Mouse (Mus musculus): Measurements from ENCODE around the gene Cdc26. TPM values are rescaled to one million over a fixed set of nuclear protein-coding genes. Genes with fewer than 3 reads are reported as not detected.

The Cdc26 gene
- polyA plus RNA-seq, 1 experiment from 2014 or later, result 90.4 TPM

DNA sequence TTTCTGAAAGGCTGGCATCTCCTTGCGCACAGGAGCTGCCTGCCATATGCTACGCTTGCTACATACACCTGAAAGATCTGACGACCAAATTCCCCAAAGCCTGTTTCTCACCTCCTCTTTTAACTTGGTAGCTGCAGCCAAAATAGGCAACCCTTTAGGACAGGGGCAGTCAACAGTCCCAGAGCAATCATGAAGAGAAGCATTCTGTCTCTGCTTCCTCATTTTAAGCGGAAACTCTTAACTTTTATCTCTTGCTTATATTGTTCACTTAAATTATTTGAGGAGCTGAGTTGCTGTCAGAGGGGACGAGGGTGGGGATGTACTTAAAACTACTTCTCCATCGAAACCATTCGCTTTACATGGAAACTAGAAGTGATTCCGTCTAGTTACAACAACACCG lies 21.2 kb upstream of the Cdc26 start:
- H3K36me3 ChIP-seq, result peaks cover 15% of the 10 kb centered on the region
- no peak for ATAC-seq (ENCODE audit: insufficient number of reproducible peaks, low FRiP score)
- peaks cover 3% of the 10 kb centered on the region; the same call in 1 of the 2 replicates for H3K27me3 ChIP-seq (replicated peaks)
- no peak overlapping the region for H3K9ac ChIP-seq
- H3K4me3 ChIP-seq, result no peak overlapping the region
- 81% methylated on average over 9 of the region's 9 CpGs for WGBS
- H3K9me3 ChIP-seq (replicated peaks), result no peaks in the 10 kb centered on the region
- H3K4me1 ChIP-seq (replicated peaks), result peaks cover 6% of the 10 kb centered on the region; the same call in 1 of the 2 replicates
- H3K27ac ChIP-seq (ENCODE audit: poor library complexity, severe bottlenecking), result no peak overlapping the region
- no peak overlapping the region for H3K4me2 ChIP-seq

DNA sequence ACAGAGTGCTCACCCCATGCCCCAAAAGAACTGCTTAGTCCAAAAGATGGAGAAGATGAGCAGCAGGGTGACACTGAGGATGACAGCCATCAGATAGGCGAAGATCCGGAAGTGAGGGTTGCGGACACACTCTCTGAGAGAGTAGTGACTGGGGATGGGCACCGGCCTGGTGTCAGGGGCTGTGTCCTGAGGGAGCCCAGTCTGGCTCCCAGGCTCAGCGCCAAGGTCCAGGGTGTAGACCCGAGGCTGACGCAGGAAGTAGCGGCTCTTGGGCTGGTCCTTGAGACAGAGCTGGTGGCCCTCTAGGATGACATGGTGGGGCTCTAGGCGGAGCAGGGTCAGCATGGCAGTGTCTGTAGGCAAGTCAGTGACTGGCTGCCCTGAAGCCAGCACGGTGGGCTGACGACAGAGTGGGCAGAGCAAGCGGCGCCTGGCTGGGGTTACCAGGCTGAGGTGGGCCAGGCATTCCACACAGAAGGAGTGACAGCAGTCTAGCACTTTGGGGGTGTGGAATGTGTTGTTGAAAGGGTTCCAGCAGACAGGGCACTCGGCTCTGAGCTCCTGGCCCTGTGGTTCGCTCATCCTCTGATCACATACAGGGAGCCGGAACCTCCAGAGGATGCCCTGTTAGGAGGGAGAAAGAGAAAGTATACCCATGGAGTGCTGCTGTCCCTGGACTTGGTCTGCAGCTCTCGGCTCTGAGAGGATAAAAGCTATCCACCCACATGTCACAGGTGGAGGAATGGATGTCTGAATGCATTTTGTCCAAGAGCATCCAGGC lies 19.7 kb upstream of the Cdc26 start:
- 61% methylated on average over 17 of the region's 17 CpGs for WGBS
- peak overlapping the region; percentile 21 for H3K4me2 ChIP-seq

DNA sequence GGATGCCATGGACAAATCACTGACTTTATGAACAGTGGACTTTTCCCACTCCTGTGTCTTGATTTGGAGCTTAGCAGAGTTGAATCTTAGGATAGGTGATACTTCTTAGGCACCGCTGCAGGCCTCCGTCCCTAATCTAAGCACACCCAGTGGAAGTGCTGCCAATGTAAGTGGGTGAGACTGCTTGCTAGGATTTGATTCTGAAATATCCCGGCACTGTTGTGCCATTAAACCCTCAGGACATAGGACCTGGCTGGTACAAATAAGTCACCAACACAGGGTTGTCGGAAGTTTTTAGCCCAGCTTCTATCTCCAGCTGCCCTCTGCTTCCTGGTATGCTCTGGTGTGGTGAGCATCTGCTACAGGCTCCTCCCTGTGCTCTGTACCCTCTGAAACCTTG lies 17.4 kb upstream of the Cdc26 start:
- Histone ChIP-seq H3K4me2 (no peak overlapping the region), H3K4me3 (no peak overlapping the region), H3K27me3 (replicated peaks) (peaks cover 3% of the 10 kb centered on the region; the same call in 1 of the 2 replicates), H3K4me1 (replicated peaks) (peaks cover 6% of the 10 kb centered on the region; the same call in 1 of the 2 replicates), H3K27ac (ENCODE audit: poor library complexity, severe bottlenecking) (no peak overlapping the region), H3K36me3 (peaks cover 49% of the 10 kb centered on the region), H3K9ac (no peak overlapping the region), H3K9me3 (replicated peaks) (no peaks in the 10 kb centered on the region)
- ATAC-seq (ENCODE audit: insufficient number of reproducible peaks, low FRiP score), result no peak
- WGBS, result 82% methylated on average over 4 of the region's 4 CpGs

More for the DNA sequence above, 19.7 kb upstream of the Cdc26 start:
- H3K4me1 ChIP-seq (replicated peaks), result peaks cover 6% of the 10 kb centered on the region; the same call in 1 of the 2 replicates
- H3K9ac ChIP-seq, result no peak overlapping the region
- peaks cover 3% of the 10 kb centered on the region; the same call in 1 of the 2 replicates for H3K27me3 ChIP-seq (replicated peaks)
- H3K9me3 ChIP-seq (replicated peaks), result no peaks in the 10 kb centered on the region
- peaks cover 26% of the 10 kb centered on the region for H3K36me3 ChIP-seq
- 0 out of 2 replicates have a peak, but pooled peaks have one; percentile 17 for ATAC-seq (ENCODE audit: insufficient number of reproducible peaks, low FRiP score)
- H3K27ac ChIP-seq (ENCODE audit: poor library complexity, severe bottlenecking), result no peak overlapping the region
- H3K4me3 ChIP-seq, result no peak overlapping the region

DNA sequence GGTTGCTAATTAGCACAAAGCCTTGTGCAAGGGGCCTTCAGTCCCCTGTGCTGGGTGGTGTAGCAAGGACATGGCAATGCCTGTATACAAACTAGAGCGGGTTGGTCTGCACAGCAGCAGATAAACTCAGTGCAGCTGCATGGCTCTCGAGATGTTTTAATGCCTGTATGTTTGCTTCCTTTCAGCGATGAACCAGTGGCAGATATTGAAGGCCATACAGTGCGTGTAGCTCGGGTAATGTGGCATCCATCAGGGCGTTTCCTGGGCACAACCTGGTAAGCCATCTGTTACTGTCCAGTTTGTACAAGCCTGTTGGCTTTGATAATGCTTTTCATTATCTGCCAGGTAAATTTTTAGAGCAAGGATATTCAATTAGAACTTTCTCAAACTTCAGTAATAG lies 10.6 kb upstream of the Cdc26 start:
- no peak overlapping the region for H3K27ac ChIP-seq (ENCODE audit: poor library complexity, severe bottlenecking)
- H3K4me1 ChIP-seq (replicated peaks), result no peaks in the 10 kb centered on the region
- H3K9ac ChIP-seq, result no peak overlapping the region
- no peak overlapping the region for H3K4me2 ChIP-seq
- H3K27me3 ChIP-seq (replicated peaks), result no peaks in the 10 kb centered on the region
- WGBS, result 94% methylated on average over 6 of the region's 6 CpGs
- H3K36me3 ChIP-seq, result peaks cover 100% of the 10 kb centered on the region
- ATAC-seq (ENCODE audit: insufficient number of reproducible peaks, low FRiP score), result no peak
- no peaks in the 10 kb centered on the region for H3K9me3 ChIP-seq (replicated peaks)
- H3K4me3 ChIP-seq, result no peak overlapping the region

- Histone ChIP-seq H3K9me3 (replicated peaks) (no peaks in the 10 kb centered on the region), H3K4me2 (no peak overlapping the region), H3K36me3 (peaks cover 99% of the 10 kb centered on the region), H3K4me1 (replicated peaks) (no peaks in the 10 kb centered on the region), H3K4me3 (no peak overlapping the region), H3K27me3 (replicated peaks) (no peaks in the 10 kb centered on the region), H3K27ac (ENCODE audit: poor library complexity, severe bottlenecking) (no peak overlapping the region), H3K9ac (no peak overlapping the region)
- 95% methylated on average over 8 of the region's 8 CpGs for WGBS
- ATAC-seq (ENCODE audit: insufficient number of reproducible peaks, low FRiP score), result no peak
These were observed 10.0 kb upstream of the Cdc26 start for GRCm38 (mm10) chr4:62418448-62418847.

DNA sequence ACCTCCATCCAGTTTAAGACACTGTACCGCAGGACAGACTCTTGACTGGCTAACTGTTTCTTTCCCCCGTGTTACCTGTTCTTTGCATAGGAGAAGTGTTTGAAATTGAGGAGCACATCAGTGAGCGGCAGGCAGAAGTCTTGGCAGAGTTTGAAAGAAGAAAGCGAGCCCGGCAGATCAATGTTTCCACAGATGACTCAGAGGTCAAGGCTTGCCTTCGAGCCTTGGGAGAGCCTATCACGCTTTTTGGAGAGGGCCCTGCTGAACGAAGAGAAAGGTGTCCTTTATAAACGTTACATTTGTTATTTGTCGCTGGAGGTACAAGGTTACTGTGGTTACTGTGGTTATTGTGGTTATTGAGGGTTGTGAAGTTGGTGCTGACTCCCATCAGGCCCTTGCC lies 3.2 kb upstream of the Cdc26 start:
- Histone ChIP-seq H3K4me2 (no peak overlapping the region), H3K9ac (no peak overlapping the region), H3K4me3 (no peak overlapping the region), H3K27me3 (replicated peaks) (no peaks in the 10 kb centered on the region), H3K4me1 (replicated peaks) (peaks cover 17% of the 10 kb centered on the region), H3K9me3 (replicated peaks) (no peaks in the 10 kb centered on the region), H3K27ac (ENCODE audit: poor library complexity, severe bottlenecking) (no peak overlapping the region), H3K36me3 (peaks cover 56% of the 10 kb centered on the region)
- WGBS, result 87% methylated on average over 10 of the region's 10 CpGs
- ATAC-seq (ENCODE audit: insufficient number of reproducible peaks, low FRiP score), result no peak

GRCm38 (mm10) chr4:62410325-62410724 lies 1.9 kb upstream of the Cdc26 start:
- H3K27ac ChIP-seq (ENCODE audit: poor library complexity, severe bottlenecking), result no peak overlapping the region
- H3K4me1 ChIP-seq (replicated peaks), result peaks cover 28% of the 10 kb centered on the region
- peaks cover 43% of the 10 kb centered on the region for H3K36me3 ChIP-seq
- no peaks in the 10 kb centered on the region for H3K27me3 ChIP-seq (replicated peaks)
- no peaks in the 10 kb centered on the region for H3K9me3 ChIP-seq (replicated peaks)
- 85% methylated on average over 2 of the region's 2 CpGs for WGBS
- peak overlapping the region; percentile 79 for H3K4me2 ChIP-seq
- peak overlapping the region; percentile 21; the same call in 1 of the 2 replicates for H3K9ac ChIP-seq
- no peak for ATAC-seq (ENCODE audit: insufficient number of reproducible peaks, low FRiP score)
- no peak overlapping the region for H3K4me3 ChIP-seq

DNA sequence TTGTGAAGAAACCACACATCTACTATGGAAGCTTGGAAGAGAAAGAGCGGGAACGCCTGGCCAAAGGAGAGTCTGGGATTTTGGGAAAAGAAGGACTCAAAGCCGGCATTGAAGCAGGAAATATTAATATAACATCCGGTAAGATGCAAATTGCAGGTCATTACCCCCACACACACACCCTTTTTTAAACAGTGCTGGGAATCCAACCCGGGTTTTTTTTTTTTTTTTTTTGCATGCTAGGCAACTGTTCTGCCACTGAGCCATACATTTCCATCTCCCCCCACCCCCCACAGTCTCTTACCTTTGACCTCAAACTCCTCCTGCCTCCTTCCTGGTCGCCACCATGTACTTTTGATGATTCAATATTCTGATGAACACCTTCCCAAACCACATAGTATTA lies 1.2 kb upstream of the Cdc26 start:
- Histone ChIP-seq H3K9ac (peak overlapping the region; percentile 86), H3K27ac (ENCODE audit: poor library complexity, severe bottlenecking) (peak overlapping the region; percentile 78; the same call in 1 of the 2 replicates), H3K9me3 (replicated peaks) (no peaks in the 10 kb centered on the region), H3K4me3 (peak overlapping the region; percentile 78), H3K36me3 (peaks cover 38% of the 10 kb centered on the region), H3K27me3 (replicated peaks) (no peaks in the 10 kb centered on the region), H3K4me1 (replicated peaks) (peaks cover 28% of the 10 kb centered on the region), H3K4me2 (peak overlapping the region; percentile 79)
- ATAC-seq (ENCODE audit: insufficient number of reproducible peaks, low FRiP score), result no peak
- WGBS, result 37% methylated on average over 6 of the region's 6 CpGs

DNA sequence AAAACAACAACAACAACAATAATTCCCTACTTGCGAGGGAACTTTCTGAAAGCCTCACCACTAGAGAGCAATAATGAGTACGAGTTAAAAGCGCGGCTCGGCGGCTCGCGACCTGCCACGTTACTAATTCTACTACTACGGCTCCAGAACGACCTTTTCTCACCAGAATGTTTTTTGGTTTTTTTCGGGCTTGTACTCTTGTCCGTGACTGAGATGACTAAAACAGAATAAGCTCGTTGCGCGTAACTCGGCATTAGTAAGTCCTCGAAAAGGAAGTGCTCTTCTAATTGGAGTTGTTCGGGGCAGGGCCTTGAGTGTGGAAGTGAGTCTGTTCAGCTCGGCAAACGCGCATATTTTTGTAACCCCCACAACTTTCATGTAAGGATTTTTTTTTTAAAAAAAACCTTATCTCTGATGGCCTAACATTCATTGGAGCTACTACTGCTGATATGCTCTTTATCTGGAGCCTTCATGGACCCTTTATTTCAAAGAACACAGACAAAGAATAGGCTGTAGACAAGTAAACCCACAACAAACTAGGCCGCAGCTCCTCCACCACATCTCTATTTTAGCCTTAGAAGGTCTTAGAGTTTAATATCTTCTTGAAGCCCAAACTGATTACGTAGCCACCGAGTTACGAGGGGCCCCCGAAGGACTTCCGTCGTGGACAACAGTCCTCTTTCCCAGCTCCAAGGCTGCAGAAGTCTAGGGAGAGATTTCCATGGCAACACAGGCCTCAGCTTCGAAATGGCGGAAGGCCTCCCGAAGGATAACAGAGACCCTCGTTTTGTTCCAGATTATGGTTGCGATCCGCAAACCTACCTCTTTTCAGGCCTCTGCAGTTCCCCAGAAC lies 486 bp downstream of the Cdc26 start:
- H3K27ac ChIP-seq (ENCODE audit: poor library complexity, severe bottlenecking), result peak overlapping the region; percentile 76
- WGBS, result under 1% methylated on average over 35 of the region's 35 CpGs
- no peaks in the 10 kb centered on the region for H3K9me3 ChIP-seq (replicated peaks)
- peak; percentile 59 for ATAC-seq (ENCODE audit: insufficient number of reproducible peaks, low FRiP score)
- H3K36me3 ChIP-seq, result peaks cover 34% of the 10 kb centered on the region
- H3K4me2 ChIP-seq, result peak overlapping the region; percentile 54
- peaks cover 28% of the 10 kb centered on the region for H3K4me1 ChIP-seq (replicated peaks)
- peak overlapping the region; percentile 85 for H3K9ac ChIP-seq
- H3K4me3 ChIP-seq, result peak overlapping the region; percentile 78
- no peaks in the 10 kb centered on the region for H3K27me3 ChIP-seq (replicated peaks)

DNA sequence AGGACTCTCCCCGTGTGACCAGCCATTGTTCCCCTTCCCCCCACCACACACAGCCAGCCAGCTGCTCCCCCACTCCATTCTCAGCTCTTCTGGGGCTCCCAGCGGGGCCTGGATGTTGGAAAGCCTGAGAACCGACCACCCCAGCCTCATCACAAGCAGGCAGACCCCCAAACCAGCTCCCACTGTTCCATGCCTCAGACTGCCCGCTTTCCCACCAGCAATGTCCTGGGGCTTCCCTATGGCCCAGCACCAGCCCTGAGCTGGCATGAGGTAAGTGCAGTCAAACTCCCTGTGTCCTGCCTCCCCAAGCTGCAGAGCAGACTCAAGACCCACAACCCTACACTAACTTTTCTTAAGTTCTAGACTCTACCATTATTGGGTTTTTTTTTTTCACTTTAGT lies 2.3 kb downstream of the Cdc26 start:
- H3K4me1 ChIP-seq (replicated peaks), result peaks cover 28% of the 10 kb centered on the region
- H3K4me2 ChIP-seq, result peak overlapping the region; percentile 17; the same call in 1 of the 2 replicates
- no peak overlapping the region for H3K4me3 ChIP-seq
- H3K9me3 ChIP-seq (replicated peaks), result no peaks in the 10 kb centered on the region
- no peak for ATAC-seq (ENCODE audit: insufficient number of reproducible peaks, low FRiP score)
- H3K36me3 ChIP-seq, result peaks cover 34% of the 10 kb centered on the region
- no peaks in the 10 kb centered on the region for H3K27me3 ChIP-seq (replicated peaks)
- no peak overlapping the region for H3K9ac ChIP-seq
- 80% methylated on average over 4 of the region's 4 CpGs for WGBS
- H3K27ac ChIP-seq (ENCODE audit: poor library complexity, severe bottlenecking), result no peak overlapping the region

- Histone ChIP-seq H3K27ac (ENCODE audit: poor library complexity, severe bottlenecking) (no peak overlapping the region), H3K4me1 (replicated peaks) (no peaks in the 10 kb centered on the region), H3K27me3 (replicated peaks) (no peaks in the 10 kb centered on the region), H3K4me2 (no peak overlapping the region), H3K4me3 (no peak overlapping the region), H3K9me3 (replicated peaks) (no peaks in the 10 kb centered on the region), H3K36me3 (peaks cover 77% of the 10 kb centered on the region), H3K9ac (no peak overlapping the region)
- no peak for ATAC-seq (ENCODE audit: insufficient number of reproducible peaks, low FRiP score)
- WGBS, result 88% methylated on average over 3 of the region's 3 CpGs
These were observed 9.5 kb downstream of the Cdc26 start for GRCm38 (mm10) chr4:62398956-62399355.
